Mouse (Mus musculus): ENCODE measurements at regions not wholly inside any gene's neighbourhood (a gene's known extent, or its start where the extent isn't known, plus 50 kb on each side); places are given as distances from the start of the nearest gene placed in this dataset.

DNA sequence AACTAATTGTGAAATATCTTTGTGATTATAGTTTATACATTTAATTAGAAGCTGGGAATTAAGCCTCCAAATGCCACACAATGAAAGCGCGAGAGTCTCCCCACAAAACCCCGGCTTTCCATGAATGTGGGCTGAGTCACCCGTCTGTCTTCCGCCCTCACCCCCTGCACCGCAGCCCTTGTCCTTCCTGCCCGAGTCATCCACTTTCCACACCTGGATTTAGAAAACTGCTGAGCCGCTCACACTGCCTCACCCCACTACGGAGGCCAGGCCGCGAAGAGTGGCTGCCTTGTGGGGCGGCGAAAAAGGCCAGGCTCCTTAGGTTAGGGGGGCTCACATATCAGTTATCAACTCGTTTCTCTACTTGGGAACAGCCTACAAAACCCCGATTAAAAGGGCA is 177.9 kb upstream of the Map3k1 start:
- Histone ChIP-seq H3K27me3 (no peaks in the 10 kb centered on the region), H3K4me2 (no peak overlapping the region), H3K4me3 (no peak overlapping the region), H3K27ac (replicated peaks) (no peak overlapping the region), H3K4me1 (replicated peaks) (peaks cover 8% of the 10 kb centered on the region), H3K9ac (no peak overlapping the region), H3K9me3 (no peaks in the 10 kb centered on the region), H3K36me3 (no peaks in the 10 kb centered on the region)
- WGBS = 90% methylated on average over 15 of the region's 15 CpGs
- ATAC-seq (ENCODE audit: low read depth) = no peak

DNA sequence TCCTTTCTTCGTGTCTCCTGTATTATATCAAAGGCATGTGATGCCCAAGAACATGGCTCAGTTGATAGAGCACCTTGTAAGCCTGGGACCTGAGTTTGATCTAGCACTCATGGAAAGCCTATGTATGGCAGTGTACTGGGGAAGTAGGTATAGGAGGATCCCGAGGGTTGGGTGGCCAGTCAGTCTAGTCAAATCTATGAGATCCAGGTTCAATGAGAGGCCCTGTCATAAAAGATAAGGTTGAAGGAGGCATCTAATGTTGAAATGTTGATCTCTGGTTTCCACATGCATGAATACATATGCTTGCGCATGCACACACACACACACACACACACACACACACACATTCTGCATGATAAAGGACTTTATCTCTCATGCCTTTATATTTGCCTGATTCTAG is 178.6 kb upstream of the Map3k1 start:
- H3K4me2 ChIP-seq = no peak overlapping the region
- no peak overlapping the region for H3K9ac ChIP-seq
- WGBS = 90% methylated on average over 3 of the region's 3 CpGs
- peaks cover 8% of the 10 kb centered on the region for H3K4me1 ChIP-seq (replicated peaks)
- no peaks in the 10 kb centered on the region for H3K9me3 ChIP-seq
- H3K4me3 ChIP-seq = no peak overlapping the region
- no peak for ATAC-seq (ENCODE audit: low read depth)
- no peaks in the 10 kb centered on the region for H3K36me3 ChIP-seq
- no peak overlapping the region for H3K27ac ChIP-seq (replicated peaks)
- H3K27me3 ChIP-seq = no peaks in the 10 kb centered on the region

- no peak overlapping the region for H3K27ac ChIP-seq (replicated peaks)
- no peak overlapping the region for H3K4me3 ChIP-seq
- no peak overlapping the region for H3K9ac ChIP-seq
- no peaks in the 10 kb centered on the region for H3K36me3 ChIP-seq
- peaks cover 12% of the 10 kb centered on the region for H3K4me1 ChIP-seq (replicated peaks)
- no peaks in the 10 kb centered on the region for H3K27me3 ChIP-seq
- H3K4me2 ChIP-seq = no peak overlapping the region
- 14% methylated on average over 11 of the region's 11 CpGs for WGBS
- no peaks in the 10 kb centered on the region for H3K9me3 ChIP-seq
- no peak for ATAC-seq (ENCODE audit: low read depth)
Observed at GRCm38 (mm10) chr13:111990913-111991534, 182.2 kb upstream of the Map3k1 start.

DNA sequence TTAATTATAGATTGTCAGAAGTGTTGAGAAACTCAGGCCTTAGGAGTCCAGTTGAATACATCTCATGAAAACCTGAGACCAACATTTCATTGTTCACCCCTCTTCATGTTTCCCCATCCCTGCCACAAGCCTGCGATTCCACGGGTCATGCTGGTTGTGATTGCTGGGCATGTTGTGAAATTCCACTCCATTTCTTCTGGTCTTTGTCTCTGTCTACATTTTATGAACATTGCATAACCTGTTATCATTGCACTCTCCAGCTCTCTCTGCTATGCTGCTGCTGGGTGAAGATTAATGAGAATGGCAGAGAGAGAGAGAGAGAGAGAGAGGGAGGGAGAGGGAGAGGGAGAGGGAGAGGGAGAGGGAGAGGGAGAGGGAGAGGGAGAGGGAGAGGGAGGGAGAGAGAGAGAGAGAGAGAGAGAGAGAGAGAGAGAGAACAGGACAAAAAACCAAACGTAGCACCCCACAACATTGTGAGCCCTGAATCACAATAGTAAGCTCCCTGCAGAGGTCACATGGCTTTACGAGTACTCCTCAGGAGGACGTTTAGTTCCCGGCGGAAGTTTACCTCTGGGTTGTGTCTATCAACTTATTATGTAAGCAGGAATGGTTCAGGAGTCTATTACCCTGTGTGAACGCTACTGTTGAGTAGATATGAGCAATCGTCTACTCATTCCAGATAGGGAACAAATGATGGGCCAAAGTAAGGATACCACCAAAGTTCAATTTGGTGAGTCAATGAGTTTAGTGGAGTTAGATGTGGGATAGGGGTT is 183.5 kb upstream of the Map3k1 start:
- 75% methylated on average over 9 of the region's 9 CpGs for WGBS
- H3K4me2 ChIP-seq = no peak overlapping the region
- no peak overlapping the region for H3K4me3 ChIP-seq
- H3K27ac ChIP-seq (replicated peaks) = no peak overlapping the region
- no peaks in the 10 kb centered on the region for H3K27me3 ChIP-seq
- no peak overlapping the region for H3K9ac ChIP-seq
- no peaks in the 10 kb centered on the region for H3K36me3 ChIP-seq
- peaks cover 23% of the 10 kb centered on the region for H3K4me1 ChIP-seq (replicated peaks)
- no peaks in the 10 kb centered on the region for H3K9me3 ChIP-seq
- ATAC-seq (ENCODE audit: low read depth) = no peak

GRCm38 (mm10) chr13:111994862-111995490 is 186.2 kb upstream of the Map3k1 start:
- H3K4me3 ChIP-seq = no peak overlapping the region
- no peak overlapping the region for H3K27ac ChIP-seq (replicated peaks)
- no peaks in the 10 kb centered on the region for H3K27me3 ChIP-seq
- no peak overlapping the region for H3K4me2 ChIP-seq
- H3K9ac ChIP-seq = no peak overlapping the region
- 92% methylated on average over 5 of the region's 5 CpGs for WGBS
- H3K36me3 ChIP-seq = no peaks in the 10 kb centered on the region
- no peaks in the 10 kb centered on the region for H3K9me3 ChIP-seq
- no peak for ATAC-seq (ENCODE audit: low read depth)
- peaks cover 23% of the 10 kb centered on the region for H3K4me1 ChIP-seq (replicated peaks)

DNA sequence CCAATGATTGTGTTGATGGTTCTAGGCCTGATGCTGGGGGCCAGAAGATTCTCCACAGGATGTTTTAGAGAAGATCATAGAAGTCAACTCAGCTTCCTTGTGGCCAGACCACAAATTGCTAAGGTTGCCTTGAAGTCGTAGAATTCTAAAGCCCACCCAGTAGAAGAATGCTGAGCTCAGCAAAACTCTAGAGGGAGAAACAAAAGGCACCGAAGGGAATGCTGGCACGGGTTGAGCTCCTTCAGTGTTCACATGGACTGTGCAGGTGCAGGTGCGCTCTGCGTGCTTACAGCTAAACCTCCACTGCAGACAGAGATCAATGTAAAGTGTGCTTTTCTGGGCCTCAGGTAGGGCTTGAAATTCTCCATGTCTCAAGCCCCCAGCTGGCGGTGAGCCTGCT is 186.9 kb upstream of the Map3k1 start:
- H3K4me2 ChIP-seq = no peak overlapping the region
- no peak for ATAC-seq (ENCODE audit: low read depth)

DNA sequence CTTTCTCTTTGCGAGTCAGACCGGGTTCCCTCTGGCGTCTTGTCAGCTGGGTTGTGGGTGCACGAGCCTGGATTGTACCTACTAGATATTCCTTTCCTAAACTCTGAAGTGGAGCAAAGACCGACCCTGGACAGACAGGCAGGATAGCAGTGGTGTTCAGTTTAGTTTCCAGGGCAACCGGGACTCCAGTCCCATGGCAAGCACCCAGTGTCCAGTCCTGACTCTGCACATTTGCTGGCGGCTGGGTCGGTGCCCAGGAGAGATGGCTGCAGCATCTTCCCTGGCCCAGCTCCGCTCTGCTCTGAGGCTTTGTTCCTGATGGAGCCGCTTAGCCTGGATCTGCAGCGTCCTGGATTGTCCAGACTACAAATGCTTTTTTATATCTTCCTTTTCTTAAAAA is 188.1 kb upstream of the Map3k1 start:
- Histone ChIP-seq H3K27ac (replicated peaks) (no peak overlapping the region), H3K9me3 (no peaks in the 10 kb centered on the region), H3K4me1 (replicated peaks) (peaks cover 32% of the 10 kb centered on the region), H3K4me3 (no peak overlapping the region), H3K9ac (no peak overlapping the region), H3K36me3 (no peaks in the 10 kb centered on the region), H3K4me2 (no peak overlapping the region), H3K27me3 (no peaks in the 10 kb centered on the region)
- 55% methylated on average over 11 of the region's 11 CpGs for WGBS
- ATAC-seq (ENCODE audit: low read depth) = peak; percentile 52; the same call in 1 of the 2 replicates

More for the DNA sequence above, 186.9 kb upstream of the Map3k1 start:
- H3K36me3 ChIP-seq = no peaks in the 10 kb centered on the region
- peaks cover 26% of the 10 kb centered on the region for H3K4me1 ChIP-seq (replicated peaks)
- WGBS = 80% methylated on average over 6 of the region's 6 CpGs
- H3K4me3 ChIP-seq = no peak overlapping the region
- H3K27ac ChIP-seq (replicated peaks) = no peak overlapping the region
- H3K27me3 ChIP-seq = no peaks in the 10 kb centered on the region
- no peak overlapping the region for H3K9ac ChIP-seq
- no peaks in the 10 kb centered on the region for H3K9me3 ChIP-seq

GRCm38 (mm10) chr13:111997980-111998945 is 189.5 kb upstream of the Map3k1 start:
- ATAC-seq (ENCODE audit: low read depth) = no peak
- Histone ChIP-seq H3K4me1 (replicated peaks) (peaks cover 45% of the 10 kb centered on the region), H3K9ac (no peak overlapping the region), H3K27me3 (no peaks in the 10 kb centered on the region), H3K27ac (replicated peaks) (no peak overlapping the region), H3K36me3 (no peaks in the 10 kb centered on the region), H3K4me3 (no peak overlapping the region), H3K4me2 (no peak overlapping the region), H3K9me3 (no peaks in the 10 kb centered on the region)
- WGBS = 75% methylated on average over 11 of the region's 11 CpGs

DNA sequence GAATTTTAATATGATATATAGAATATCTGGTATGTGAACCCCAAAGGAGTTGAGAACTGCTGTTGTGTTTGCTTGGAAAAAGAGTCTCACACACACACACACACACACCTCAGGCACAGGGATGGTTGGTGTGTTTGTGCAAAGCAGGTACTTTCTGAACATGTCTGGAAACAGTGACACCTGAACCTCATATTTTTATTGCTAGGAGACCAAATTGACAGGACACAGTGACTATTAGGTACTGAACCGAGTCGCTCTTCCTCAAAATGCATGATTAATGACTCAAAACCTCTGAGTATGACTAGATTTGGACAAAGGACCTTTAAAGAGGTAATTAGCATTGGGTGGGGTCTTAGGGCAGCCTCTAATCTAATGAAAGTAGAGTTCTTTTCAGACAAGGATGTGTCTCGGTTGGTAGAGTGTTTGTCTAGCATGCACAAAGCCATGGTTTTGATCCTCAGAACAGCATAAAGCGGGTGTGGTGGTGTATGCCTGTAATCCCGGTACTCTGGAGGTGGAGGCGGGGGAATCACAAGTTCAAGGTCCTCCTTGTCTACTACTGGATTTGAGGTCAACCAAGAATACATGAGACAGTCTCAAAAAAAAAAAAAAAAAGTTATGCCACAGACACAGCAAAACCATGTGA is 191.0 kb upstream of the Map3k1 start:
- WGBS = 94% methylated on average over 6 of the region's 6 CpGs
- ATAC-seq (ENCODE audit: low read depth) = no peak
- Histone ChIP-seq H3K9me3 (no peaks in the 10 kb centered on the region), H3K4me1 (replicated peaks) (peaks cover 47% of the 10 kb centered on the region), H3K9ac (no peak overlapping the region), H3K27me3 (no peaks in the 10 kb centered on the region), H3K27ac (replicated peaks) (no peak overlapping the region), H3K36me3 (no peaks in the 10 kb centered on the region), H3K4me3 (no peak overlapping the region), H3K4me2 (no peak overlapping the region)

GRCm38 (mm10) chr13:112000293-112000665 is 191.5 kb upstream of the Map3k1 start:
- no peaks in the 10 kb centered on the region for H3K27me3 ChIP-seq
- H3K4me3 ChIP-seq = no peak overlapping the region
- 42% methylated on average over 6 of the region's 6 CpGs for WGBS
- ATAC-seq (ENCODE audit: low read depth) = no peak
- H3K9ac ChIP-seq = no peak overlapping the region
- H3K27ac ChIP-seq (replicated peaks) = no peak overlapping the region
- no peak overlapping the region for H3K4me2 ChIP-seq
- no peaks in the 10 kb centered on the region for H3K36me3 ChIP-seq
- no peaks in the 10 kb centered on the region for H3K9me3 ChIP-seq
- H3K4me1 ChIP-seq (replicated peaks) = peaks cover 47% of the 10 kb centered on the region

- ATAC-seq (ENCODE audit: low read depth) = no peak
- Histone ChIP-seq H3K4me3 (no peak overlapping the region), H3K9ac (no peak overlapping the region), H3K27me3 (no peaks in the 10 kb centered on the region), H3K36me3 (no peaks in the 10 kb centered on the region), H3K9me3 (no peaks in the 10 kb centered on the region), H3K4me1 (replicated peaks) (peaks cover 47% of the 10 kb centered on the region), H3K27ac (replicated peaks) (0 out of 2 replicates have a peak overlapping the region, but pooled peaks have one; percentile 35), H3K4me2 (no peak overlapping the region)
- WGBS = 10% methylated on average over 5 of the region's 5 CpGs
Observed at GRCm38 (mm10) chr13:112000696-112001095, 191.9 kb upstream of the Map3k1 start.

Data from neural tube, embryonic 13.5 days (tissue).